Mouse (Mus musculus): Measurements from ENCODE around the gene Aox4.
A peak's percentile ranks its signal among the peaks of the same experiment; 100 is the strongest.

The Aox4 gene

GRCm38 (mm10) chr1:58253466-58253865, 43.3 kb downstream of the Aox4 start:
- DNase-seq = no peak

- DNase-seq = no peak
These were observed 47.2 kb downstream of the Aox4 start for GRCm38 (mm10) chr1:58257195-58257991.

- no peak for DNase-seq
These were observed 50.1 kb downstream of the Aox4 start for GRCm38 (mm10) chr1:58260311-58260710.

DNA sequence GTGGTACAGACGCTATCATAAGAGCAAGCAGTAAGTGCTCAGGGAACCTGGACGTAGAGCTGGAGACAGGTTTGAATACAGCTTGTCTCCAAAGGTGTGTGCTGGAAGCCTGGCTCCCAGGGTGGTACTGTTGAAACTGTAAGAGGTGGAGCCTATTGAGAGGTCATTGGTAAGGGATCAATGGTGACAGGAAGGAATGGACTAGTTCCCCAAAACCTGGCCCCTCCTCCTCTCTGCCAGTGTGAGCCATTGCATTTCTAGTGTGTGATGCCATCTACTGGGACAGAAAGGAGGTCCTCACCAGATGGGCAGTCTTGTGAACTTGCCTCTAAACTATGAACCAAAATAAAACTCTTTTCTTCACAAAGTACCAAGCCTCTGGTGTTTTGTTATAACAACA, 58.0 kb downstream of the Aox4 start:
- DNase-seq = no peak

GRCm38 (mm10) chr1:58270807-58271569, 60.8 kb downstream of the Aox4 start:
- DNase-seq = peak; percentile 69

DNA sequence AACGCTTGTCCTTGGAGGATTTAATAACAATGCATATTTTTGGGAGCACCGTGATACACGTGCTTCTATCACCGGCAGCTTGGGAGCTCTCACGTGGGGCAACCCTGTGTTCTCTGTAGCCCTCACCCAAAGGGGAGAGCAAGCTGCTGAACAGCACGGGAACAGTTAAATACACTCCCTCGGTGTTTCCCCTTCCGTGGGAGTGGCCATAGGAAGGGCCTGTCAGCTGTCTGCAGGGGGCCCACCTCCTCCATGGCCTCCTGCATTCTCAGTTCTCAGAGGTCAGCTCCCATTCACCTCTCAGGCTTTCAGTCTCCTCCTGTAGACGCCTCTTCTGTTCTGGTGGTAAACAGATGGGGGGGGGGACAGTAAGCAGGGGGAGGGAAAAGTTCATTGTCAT, 65.7 kb downstream of the Aox4 start:
- DNase-seq = peak; percentile 24

DNA sequence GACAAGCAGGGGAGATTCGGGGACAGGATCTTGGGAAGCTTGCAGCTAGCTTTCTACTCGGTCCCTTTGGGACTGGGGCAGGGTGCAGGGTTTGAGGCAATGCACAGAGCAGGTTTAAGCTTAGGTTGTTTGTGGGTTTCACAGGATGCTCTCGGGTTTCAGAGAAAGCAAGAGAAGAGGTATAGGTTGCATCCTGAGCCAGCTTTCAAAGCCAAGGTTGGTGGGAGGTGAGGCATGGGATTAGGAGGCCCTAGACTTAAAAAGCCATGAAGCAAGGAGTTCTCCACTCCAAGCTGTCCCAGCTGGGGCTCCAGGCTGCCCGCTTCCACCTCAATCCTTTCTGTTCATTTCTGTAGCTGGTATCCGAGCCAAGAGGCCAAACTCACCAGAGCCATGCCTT, 67.8 kb downstream of the Aox4 start, which contains the start of gene Aox2:
Gene Aox2, plus strand, starts transcription at position 301 of the 400 bp plus-strand sequence.
- no peak for DNase-seq

GRCm38 (mm10) chr1:58278513-58278912, 68.3 kb downstream of the Aox4 start:
- DNase-seq = no peak

DNA sequence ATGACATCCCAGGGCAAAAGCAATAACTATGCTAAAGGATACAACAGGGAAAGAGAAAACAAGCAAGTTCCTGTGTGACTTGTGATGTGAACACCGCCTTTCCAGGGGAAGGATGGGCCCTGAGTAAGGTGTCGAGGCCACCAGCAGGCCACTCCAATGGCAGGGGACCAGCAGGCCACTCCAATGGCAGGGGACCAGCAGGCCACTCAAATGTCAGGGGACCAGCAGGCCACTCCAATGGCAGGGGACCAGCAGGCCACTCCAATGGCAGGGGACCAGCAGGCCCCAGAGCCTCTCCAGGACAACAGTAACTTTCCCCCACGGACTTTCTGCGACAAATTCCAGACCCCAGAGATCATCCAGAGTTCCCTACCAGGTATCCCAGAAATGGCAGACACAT, 70.2 kb downstream of the Aox4 start:
- no peak for DNase-seq

DNA sequence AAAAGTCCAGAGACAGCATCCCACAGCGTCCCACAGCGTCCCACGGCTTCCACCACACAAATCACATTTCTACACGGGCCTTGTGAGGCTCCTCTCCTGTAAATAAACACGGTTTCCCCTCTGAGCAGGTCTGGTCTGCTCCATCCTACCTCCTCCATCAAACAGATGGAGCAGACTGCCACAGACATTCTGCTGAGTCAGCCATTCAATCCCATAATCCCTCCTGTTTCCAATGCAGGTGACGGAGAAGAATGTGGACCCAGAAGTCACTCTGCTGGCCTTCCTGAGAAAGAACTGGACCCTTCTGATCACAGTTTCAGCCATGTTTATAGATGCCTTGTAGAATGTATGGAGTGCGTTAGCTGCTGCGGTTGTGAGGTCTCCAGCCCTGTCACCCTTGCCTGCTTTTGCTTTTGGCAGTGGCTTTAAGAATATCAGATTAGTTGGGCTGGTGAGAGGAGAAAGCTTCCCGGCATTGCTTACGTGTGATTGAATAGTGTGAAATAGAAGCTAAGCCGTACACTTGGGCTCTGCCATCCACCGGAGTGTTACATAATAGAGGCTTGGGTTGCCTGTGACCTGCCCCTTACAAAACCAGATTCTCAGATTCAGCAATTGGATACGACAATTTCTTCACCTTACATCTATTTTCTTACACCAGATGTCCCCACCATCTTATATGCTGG, 70.9 kb downstream of the Aox4 start:
- DNase-seq = no peak

DNA sequence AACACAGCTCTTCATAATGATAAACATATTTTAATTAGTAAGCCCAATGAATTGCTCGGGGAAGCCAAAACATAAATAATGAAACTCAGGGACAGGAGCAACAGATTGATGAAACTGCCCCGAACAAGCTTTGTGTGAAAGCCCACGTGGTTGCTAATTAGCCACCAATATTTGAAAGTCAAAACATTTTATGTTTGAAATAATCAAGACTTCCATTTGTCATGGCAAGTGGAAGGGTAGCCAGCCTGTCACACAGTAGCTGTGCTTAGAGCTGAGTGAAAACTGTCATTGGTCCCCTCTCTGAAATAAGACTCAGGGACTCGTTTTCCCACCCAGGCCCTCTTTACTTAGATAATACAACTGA, 71.4 kb downstream of the Aox4 start:
- no peak for DNase-seq

DNA sequence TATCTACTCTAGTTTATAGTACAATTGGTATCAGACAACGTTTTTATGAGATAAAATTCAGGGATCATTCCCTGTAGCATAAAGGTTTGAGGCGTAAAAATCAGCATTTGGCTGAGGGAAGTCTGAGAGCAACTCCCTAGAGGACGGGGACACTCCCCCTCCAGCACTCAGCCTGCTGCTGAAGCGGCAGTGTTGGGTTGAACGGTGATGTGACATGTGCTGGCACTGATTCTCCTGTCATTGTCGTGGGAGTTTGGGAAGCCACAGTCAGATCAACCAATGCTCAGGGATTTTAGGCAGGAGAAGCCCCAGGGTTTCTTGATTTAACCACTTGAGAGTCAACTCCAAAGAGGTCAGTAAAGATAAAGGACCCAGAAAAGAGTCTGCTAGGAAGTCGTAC, 74.3 kb downstream of the Aox4 start:
- peak; percentile 13 for DNase-seq

- DNase-seq = no peak
These were observed 77.9 kb downstream of the Aox4 start for GRCm38 (mm10) chr1:58288091-58288490.

- DNase-seq = no peak
These were observed 79.8 kb downstream of the Aox4 start for GRCm38 (mm10) chr1:58289863-58290469.

- no peak for DNase-seq
These were observed 81.5 kb downstream of the Aox4 start for GRCm38 (mm10) chr1:58291394-58292300.

- DNase-seq = no peak
These were observed 84.5 kb downstream of the Aox4 start for GRCm38 (mm10) chr1:58294730-58295129.

GRCm38 (mm10) chr1:58296278-58296677, 86.1 kb downstream of the Aox4 start:
- DNase-seq = peak; percentile 83

GRCm38 (mm10) chr1:58296821-58297220, 86.6 kb downstream of the Aox4 start:
- no peak for DNase-seq

- DNase-seq = no peak
These were observed 88.2 kb downstream of the Aox4 start for GRCm38 (mm10) chr1:58298347-58298746.

- no peak for DNase-seq
These were observed 90.9 kb downstream of the Aox4 start for GRCm38 (mm10) chr1:58301073-58301472.

- no peak for DNase-seq
These were observed 91.8 kb downstream of the Aox4 start for GRCm38 (mm10) chr1:58302015-58302414.

DNA sequence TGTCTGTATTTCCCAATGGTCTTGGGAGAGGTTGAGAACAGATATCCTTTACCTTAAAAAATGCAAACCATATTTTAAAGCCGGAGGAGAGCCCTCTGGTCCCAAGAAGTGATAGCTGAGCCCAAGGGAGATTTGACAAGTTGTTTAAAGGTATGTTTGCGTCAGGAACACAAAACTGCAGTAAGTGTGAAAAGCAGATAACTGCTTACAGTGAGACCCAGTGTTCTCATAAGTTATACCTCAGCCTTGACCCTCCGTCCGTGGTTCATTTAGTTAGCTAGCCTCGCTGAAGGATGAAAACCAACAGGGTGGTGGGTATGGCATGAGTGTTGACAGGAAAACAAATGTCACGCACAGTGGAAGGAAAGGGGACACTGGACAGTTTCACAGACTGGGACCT, 92.8 kb downstream of the Aox4 start:
- DNase-seq = no peak

Measured in retina, postnatal 1 day (tissue).